Mouse (Mus musculus) CH12.LX (cell line): ENCODE results near the gene Fes. TPM values are rescaled to one million over a fixed set of nuclear protein-coding genes. Genes with fewer than 3 reads are reported as not detected.

Experiments used
- DNase-seq: peaks from one replicate; pipeline ENCODE4 v3.0.0-alpha.2; 2013; ENCODE audit errors: extremely low read depth
- H3K27ac ChIP-seq: 2 replicates; pipeline ENCODE4 v1.5.1; 2012; ENCODE audit warnings: low read depth, mild to moderate bottlenecking, control low read depth, moderate library complexity; ENCODE audit not compliant: insufficient read depth
- H3K27me3 ChIP-seq: replicated peaks from 2 replicates; pipeline ENCODE3; 2012; ENCODE audit warnings: inconsistent platforms
- H3K36me3 ChIP-seq, 2 experiments: replicated peaks in 1 of 2; 2 replicates each; pipeline versions ENCODE3 to v1.6.1; 2012; ENCODE audit warnings: inconsistent platforms in 1 of 2, low read length in 1 of 2, mild to moderate bottlenecking in 1 of 2, mixed read lengths in 1 of 2, moderate library complexity in 1 of 2; ENCODE audit not compliant: control insufficient read depth in 1 of 2, insufficient read depth in 1 of 2
- H3K4me1 ChIP-seq, 2 experiments: 2 replicates each; pipeline ENCODE4 v1.6.1; 2012; ENCODE audit warnings: inconsistent platforms in 1 of 2, moderate library complexity in 1 of 2; ENCODE audit not compliant: insufficient read depth in 2 of 2, control insufficient read depth in 1 of 2
- H3K4me2 ChIP-seq: 2 replicates; pipeline ENCODE4 v1.6.1; 2012; ENCODE audit warnings: low read depth, mild to moderate bottlenecking, control low read depth; ENCODE audit not compliant: poor library complexity, insufficient read depth, severe bottlenecking
- H3K4me3 ChIP-seq, 3 experiments: fragments of 150-350 bp in 1 of 3; sonication (generic) in 1 of 3; replicated peaks in 1 of 3; 2 replicates each; pipeline versions ENCODE3 to v1.5.1; 2011 to 2012; ENCODE audit warnings: low read depth in 2 of 3, low read length in 2 of 3, mild to moderate bottlenecking in 2 of 3, moderate library complexity in 2 of 3, control low read depth in 1 of 3, improper control_type of control experiment in 1 of 3, inconsistent platforms in 1 of 3, mixed read lengths in 1 of 3; ENCODE audit not compliant: poor library complexity in 1 of 3
- H3K79me2 ChIP-seq: replicated peaks from 2 replicates; pipeline ENCODE4 v1.6.1; 2012; ENCODE audit warnings: mild to moderate bottlenecking, moderate library complexity; ENCODE audit not compliant: control insufficient read depth, poor library complexity, insufficient read depth, severe bottlenecking; ENCODE audit errors: extremely low read depth
- H3K9ac ChIP-seq: 2 replicates; pipeline ENCODE4 v1.6.1; 2012; ENCODE audit warnings: low read depth, mild to moderate bottlenecking, control low read depth, moderate library complexity; ENCODE audit not compliant: insufficient read depth
- H3K9me3 ChIP-seq: replicated peaks from 2 replicates; pipeline ENCODE3; 2012; ENCODE audit warnings: low read length, inconsistent platforms, mixed read lengths
- CHD1 ChIP-seq: IDR thresholded peaks from 2 replicates; pipeline ENCODE4 v1.6.1; 2012; ENCODE audit warnings: low read depth, low read length, improper control_type of control experiment, inconsistent platforms
- ELF1 ChIP-seq: IDR thresholded peaks from 2 replicates; pipeline ENCODE4 v1.6.1; 2014; ENCODE audit warnings: low read depth, mild to moderate bottlenecking, inconsistent platforms, low read length, improper control_type of control experiment
- ETS1 ChIP-seq: conservative IDR thresholded peaks from 2 replicates; pipeline ENCODE4 v1.6.1; 2012; ENCODE audit warnings: low read depth, mild to moderate bottlenecking, inconsistent platforms, low read length, improper control_type of control experiment, moderate library complexity
- GABPA ChIP-seq: IDR thresholded peaks from 2 replicates; pipeline ENCODE4 v1.6.1; 2012; ENCODE audit warnings: low read depth, low read length, improper control_type of control experiment, inconsistent platforms; ENCODE audit not compliant: insufficient replicate concordance
- JUN ChIP-seq: IDR thresholded peaks from 2 replicates; pipeline ENCODE4 v1.6.1; 2011; ENCODE audit warnings: low read depth, mild to moderate bottlenecking, low read length, improper control_type of control experiment, moderate library complexity; ENCODE audit not compliant: insufficient read depth
- JUND ChIP-seq: conservative IDR thresholded peaks from 2 replicates; pipeline ENCODE4 v1.6.1; 2011; ENCODE audit warnings: low read depth, low read length, improper control_type of control experiment
- KAT2A ChIP-seq: IDR thresholded peaks from 2 replicates; pipeline ENCODE4 v1.6.1; 2012; ENCODE audit warnings: low read length, improper control_type of control experiment, inconsistent platforms; ENCODE audit not compliant: insufficient replicate concordance
- MAFK ChIP-seq: IDR thresholded peaks from 2 replicates; pipeline ENCODE4 v1.6.1; 2011; ENCODE audit warnings: low read length, improper control_type of control experiment; ENCODE audit not compliant: insufficient replicate concordance
- MEF2A ChIP-seq: IDR thresholded peaks from 2 replicates; pipeline ENCODE4 v1.6.1; 2014; ENCODE audit warnings: low read depth, mild to moderate bottlenecking, inconsistent platforms, low read length, improper control_type of control experiment, borderline replicate concordance
- MXI1 ChIP-seq: IDR thresholded peaks from 2 replicates; pipeline ENCODE4 v1.6.1; 2011; ENCODE audit warnings: mild to moderate bottlenecking, low read depth, low read length, improper control_type of control experiment
- NELFE ChIP-seq: IDR thresholded peaks from 2 replicates; pipeline ENCODE4 v1.6.1; 2011; ENCODE audit warnings: low read depth, low read length, improper control_type of control experiment
- PAX5 ChIP-seq: IDR thresholded peaks from 2 replicates; pipeline ENCODE4 v1.6.1; 2012; ENCODE audit warnings: low read length, inconsistent platforms, mixed read lengths
- POLR2A ChIP-seq: IDR thresholded peaks from 2 replicates; pipeline ENCODE4 v1.6.1; 2011; ENCODE audit warnings: low read depth, mild to moderate bottlenecking, improper control_type of control experiment, low read length
- RAD21 ChIP-seq: IDR thresholded peaks from 2 replicates; pipeline ENCODE4 v1.6.1; 2011; ENCODE audit warnings: low read depth, mild to moderate bottlenecking, low read length, improper control_type of control experiment, moderate library complexity
- RCOR1 ChIP-seq: conservative IDR thresholded peaks from 2 replicates; pipeline ENCODE4 v1.6.1; 2012; ENCODE audit warnings: low read depth, mild to moderate bottlenecking, inconsistent platforms, low read length, improper control_type of control experiment
- TBP ChIP-seq: conservative IDR thresholded peaks from 2 replicates; pipeline ENCODE4 v1.6.1; 2011; ENCODE audit warnings: low read depth, low read length, improper control_type of control experiment
- UBTF ChIP-seq: IDR thresholded peaks from 2 replicates; pipeline ENCODE4 v1.6.1; 2012; ENCODE audit warnings: low read depth, mild to moderate bottlenecking, inconsistent platforms, low read length, improper control_type of control experiment, moderate library complexity
- ZC3H11A ChIP-seq: IDR thresholded peaks from 2 replicates; pipeline ENCODE4 v1.6.1; 2012; ENCODE audit warnings: low read depth, mild to moderate bottlenecking, inconsistent platforms, low read length, improper control_type of control experiment
- ZMIZ1 ChIP-seq: IDR thresholded peaks from 2 replicates; pipeline ENCODE4 v1.6.1; 2012; ENCODE audit warnings: low read depth, mild to moderate bottlenecking, inconsistent platforms, low read length, improper control_type of control experiment
- dilution Hi-C: fragments of 300-500 bp; cut with MboI; formaldehyde crosslinking; loops from 2 replicates; pipeline ENCODE4 v1.14.3; 2020; ENCODE audit warnings: low sequenced_read_pairs; ENCODE audit not compliant: extremely low pct_unique_long_range_greater_than_20kb, extremely low pct_ligation_motif_present
- in situ Hi-C: fragments of 300-500 bp; cut with MboI; formaldehyde crosslinking; loops from 3 replicates; pipeline ENCODE4 v1.14.3; 2019; ENCODE audit warnings: low sequenced_read_pairs, low pct_ligation_motif_present, low pct_unique_long_range_greater_than_20kb, mixed read lengths
- polyA plus RNA-seq: library from polyadenylated mRNA; unstranded; fragments of >175 nt; gene quantifications from 2 replicates; pipeline ENCODE4 v1.2.1, GENCODE M21; 2012; ENCODE audit warnings: low read depth; ENCODE audit not compliant: insufficient read length
- total RNA-seq, 2 experiments: library from RNA; depleted of rRNA; stranded (reverse); fragments of 300-350 nt in 1 of 2; fragments of >200 nt in 1 of 2; gene quantifications; 2 replicates each; pipeline ENCODE4 v1.2.3; 2012 to 2014

Fes gene
- total and polyA plus RNA-seq, 3 experiments, result 4.3 to 11.7 (median 9.8) TPM

- dilution Hi-C loops (no loop called here), in situ Hi-C loops (no loop called here)
- H3K4me1 ChIP-seq, result peaks cover 10 to 41% of the 10 kb centered on the region in 2 experiments
- no peak overlapping the region for H3K9ac ChIP-seq
- H3K79me2 ChIP-seq, result no peaks in the 10 kb centered on the region
- no peak for TF ChIP-seq MAFK
- no peak for TF ChIP-seq RAD21
- TF ChIP-seq ZMIZ1, result no peak
- no peak for TF ChIP-seq RCOR1
- no peak for DNase-seq
- no peak overlapping the region for H3K27ac ChIP-seq
- no peaks in the 10 kb centered on the region for H3K27me3 ChIP-seq
- no peaks in the 10 kb centered on the region for H3K36me3 ChIP-seq
- H3K4me3 ChIP-seq, result no peak overlapping the region
- peaks cover 5% of the 10 kb centered on the region for H3K9me3 ChIP-seq
- no peak overlapping the region for H3K4me2 ChIP-seq
These were observed 33.8 kb upstream of the Fes start for GRCm38 (mm10) chr7:80421576-80421975.

- Histone ChIP-seq H3K4me2 (no peak overlapping the region), H3K27me3 (no peaks in the 10 kb centered on the region), H3K4me1 (peaks cover 10 to 47% of the 10 kb centered on the region in 2 experiments), H3K36me3 (no peaks in the 10 kb centered on the region), H3K27ac (no peak overlapping the region), H3K9me3 (peaks cover 5% of the 10 kb centered on the region), H3K4me3 (no peak overlapping the region), H3K9ac (no peak overlapping the region), H3K79me2 (no peaks in the 10 kb centered on the region)
- TF ChIP-seq UBTF, result no peak
- TF ChIP-seq JUN, result no peak
- TF ChIP-seq MXI1, result no peak
- TF ChIP-seq JUND, result no peak
- no peak for TF ChIP-seq MEF2A
- no peak for TF ChIP-seq TBP
- TF ChIP-seq NELFE, result no peak
- no peak for TF ChIP-seq MAFK
- TF ChIP-seq GABPA, result no peak
- no peak for TF ChIP-seq POLR2A
- TF ChIP-seq ETS1, result no peak
- no peak for TF ChIP-seq KAT2A
- DNase-seq, result no peak
- in situ Hi-C loops (no loop called here), dilution Hi-C loops (no loop called here)
These were observed 32.8 kb upstream of the Fes start for GRCm38 (mm10) chr7:80420586-80420985.

- H3K4me3 ChIP-seq, result no peak overlapping the region
- no peak overlapping the region for H3K9ac ChIP-seq
- no peaks in the 10 kb centered on the region for H3K36me3 ChIP-seq
- no peaks in the 10 kb centered on the region for H3K27me3 ChIP-seq
- in situ Hi-C loops (no loop called here), dilution Hi-C loops (no loop called here)
- H3K79me2 ChIP-seq, result no peaks in the 10 kb centered on the region
- no peaks in the 10 kb centered on the region for H3K9me3 ChIP-seq
- TF ChIP-seq ELF1 (no peak), CHD1 (no peak), PAX5 (no peak), ZC3H11A (no peak), UBTF (no peak)
- DNase-seq, result no peak
- no peak overlapping the region for H3K4me2 ChIP-seq
- H3K4me1 ChIP-seq, result peaks cover 10 to 49% of the 10 kb centered on the region in 2 experiments
- H3K27ac ChIP-seq, result no peak overlapping the region
These were observed 31.5 kb upstream of the Fes start for GRCm38 (mm10) chr7:80419278-80419677.
